Mouse (Mus musculus) small intestine, adult 2 months (tissue): ENCODE measurements around the gene Tnnt1.

Experiments used
- CTCF ChIP-seq: fragments of 200-500 bp; IDR thresholded peaks from 2 replicates; pipeline ENCODE4 v1.5.1; 2012; ENCODE audit warnings: low read depth, mild to moderate bottlenecking, control low read depth, inconsistent platforms, low read length, moderate library complexity, mixed read lengths; ENCODE audit not compliant: insufficient replicate concordance, insufficient read length; ENCODE audit errors: extremely low read depth
- POLR2A ChIP-seq: fragments of 200-500 bp; IDR thresholded peaks from 2 replicates; pipeline ENCODE4 v1.6.1; 2012; ENCODE audit warnings: low read depth, mild to moderate bottlenecking, control low read depth, inconsistent platforms, low read length, moderate library complexity

- no peak for TF ChIP-seq CTCF
- TF ChIP-seq POLR2A: no peak
Measured at GRCm38 (mm10) chr7:4499034-4499433, 17.1 kb downstream of the Tnnt1 start.
